Mouse (Mus musculus) neural tube, embryonic 12.5 days (tissue): Measurements from ENCODE around the gene 2010300C02Rik. TPM values are rescaled to one million over a fixed set of nuclear protein-coding genes. Genes with fewer than 3 reads are reported as not detected.

Source experiments
- ATAC-seq: fragments of 200-750 bp; cut with Nextera tagmentation; 2 replicates; pipeline ENCODE4 v1.8.0; 2017; ENCODE audit warnings: low read depth, mild to moderate bottlenecking, moderate TSS enrichment, moderate library complexity; ENCODE audit not compliant: low FRiP score
- H3K27ac ChIP-seq: fragments of 300-500 bp; sonication (generic); 2 replicates; pipeline ENCODE4 v1.5.1; 2016
- H3K27me3 ChIP-seq: fragments of 300-500 bp; sonication (generic); replicated peaks from 2 replicates; pipeline ENCODE4 v1.6.1; 2016; ENCODE audit warnings: mild to moderate bottlenecking
- H3K36me3 ChIP-seq: fragments of 300-500 bp; sonication (generic); 2 replicates; pipeline ENCODE4 v1.6.1; 2016; ENCODE audit warnings: mild to moderate bottlenecking
- H3K4me1 ChIP-seq: fragments of 300-500 bp; sonication (generic); 2 replicates; pipeline ENCODE4 v1.6.1; 2016
- H3K4me2 ChIP-seq: fragments of 300-500 bp; sonication (generic); replicated peaks from 2 replicates; pipeline ENCODE4 v1.6.1; 2016; ENCODE audit warnings: mild to moderate bottlenecking
- H3K4me3 ChIP-seq: fragments of 300-500 bp; sonication (generic); 2 replicates; pipeline ENCODE4 v1.5.1; 2016
- H3K9ac ChIP-seq: fragments of 300-500 bp; sonication (generic); 2 replicates; pipeline ENCODE4 v1.6.1; 2016; ENCODE audit warnings: mild to moderate bottlenecking
- H3K9me3 ChIP-seq: fragments of 300-500 bp; sonication (generic); 2 replicates; pipeline ENCODE4 v1.6.1; 2016; ENCODE audit warnings: mild to moderate bottlenecking
- WGBS: fragments of 180-500 bp; shearing (Covaris S2); methylation state at CpG from one replicate; pipeline ENCODE4 v1.1.7; 2016; 5-methylcytosine and 5-hydroxymethylcytosine counted together
- polyA plus RNA-seq: library from polyadenylated mRNA; unstranded; fragments of >200 nt; fragmentation: Nextera tagmentation; extraction: Ambion mirVana; gene quantifications from 2 replicates; pipeline ENCODE4 v1.2.1, GENCODE M21; 2016

Gene 2010300C02Rik
- 0.75 and 1.3 TPM in 2 replicates for polyA plus RNA-seq

DNA sequence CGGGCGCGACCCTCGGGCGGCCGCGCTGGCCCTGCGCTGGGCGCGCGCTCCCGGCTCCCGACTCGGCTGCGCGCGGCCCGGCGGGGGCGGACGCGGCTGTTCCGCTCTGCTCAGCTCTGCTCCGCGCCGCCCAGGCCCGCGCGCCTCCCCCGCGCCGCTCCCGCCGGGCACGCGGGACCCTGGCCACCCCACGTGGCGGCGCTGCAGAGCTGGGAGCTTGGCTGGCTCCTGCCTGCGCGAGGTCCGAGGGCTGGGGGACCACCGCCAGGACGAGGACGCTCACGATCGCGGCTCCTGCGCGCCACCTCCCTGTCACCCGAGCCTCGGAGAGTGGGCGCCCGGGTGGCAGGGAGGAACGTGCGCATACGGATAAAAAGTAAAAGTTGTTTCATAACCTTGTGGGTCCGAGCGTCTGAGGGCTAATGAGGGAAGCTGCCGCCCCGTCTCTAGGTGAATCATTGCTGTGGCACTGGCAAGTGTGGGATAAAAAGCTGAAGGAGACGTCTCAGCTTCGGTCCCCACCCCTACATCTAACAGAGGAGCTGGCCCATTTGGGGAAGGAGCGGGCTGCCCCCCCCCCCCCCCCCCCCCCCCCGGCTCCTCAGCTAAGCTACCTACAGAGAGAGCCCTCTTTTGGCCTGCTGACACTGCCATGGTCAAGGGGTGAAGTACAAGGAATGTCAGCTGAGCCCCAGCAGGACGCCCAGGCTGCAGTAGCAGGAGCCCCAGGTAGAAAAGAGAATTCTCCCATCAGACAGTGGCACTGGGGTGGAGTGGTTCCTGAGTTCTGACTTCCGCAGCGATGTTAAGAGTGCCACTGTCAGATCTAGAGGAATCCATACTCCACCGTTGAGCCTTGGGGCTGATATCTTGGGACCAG is at the start of gene 2010300C02Rik:
TSS of gene 2010300C02Rik (minus strand) at position 325 of the 880 bp plus-strand sequence.
- Histone ChIP-seq H3K4me3 (peak within 1 kb of the TSS; percentile 60), H3K27ac (no peak within 1 kb of the TSS), H3K4me1 (peaks cover 12% of the 10 kb centered on the region; the same call in 1 of the 2 replicates), H3K36me3 (no peaks in the 10 kb centered on the region), H3K4me2 (peak within 1 kb of the TSS; percentile 94), H3K27me3 (peaks cover 17% of the 10 kb centered on the region), H3K9ac (peak within 1 kb of the TSS; percentile 61), H3K9me3 (no peaks in the 10 kb centered on the region)
- peak; percentile 90 for ATAC-seq
- WGBS = under 1% methylated on average over 67 of the region's 69 CpGs

DNA sequence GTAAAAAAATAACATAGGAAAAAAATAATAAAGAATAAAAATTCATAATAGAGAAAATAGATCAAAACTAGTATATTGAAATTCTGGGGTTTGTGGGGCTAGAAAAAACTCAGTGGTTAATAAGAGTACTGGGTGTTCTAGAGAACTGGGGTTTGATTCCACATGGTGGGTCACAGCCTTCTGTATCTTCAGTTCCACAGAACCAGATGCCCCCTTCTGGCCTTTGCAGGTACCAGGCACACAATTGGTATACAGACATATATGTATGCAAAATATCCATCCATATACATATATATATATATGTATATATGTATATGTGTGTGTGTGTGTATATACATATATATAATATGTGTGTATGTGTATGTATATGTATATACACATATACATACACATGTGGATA is 39.5 kb upstream of the 2010300C02Rik start:
- no peaks in the 10 kb centered on the region for H3K9me3 ChIP-seq
- H3K27me3 ChIP-seq = no peaks in the 10 kb centered on the region
- ATAC-seq = no peak
- no peak overlapping the region for H3K4me3 ChIP-seq
- no peak overlapping the region for H3K9ac ChIP-seq
- H3K27ac ChIP-seq = no peak overlapping the region
- no peaks in the 10 kb centered on the region for H3K36me3 ChIP-seq
- H3K4me2 ChIP-seq = no peak overlapping the region
- no peaks in the 10 kb centered on the region for H3K4me1 ChIP-seq

DNA sequence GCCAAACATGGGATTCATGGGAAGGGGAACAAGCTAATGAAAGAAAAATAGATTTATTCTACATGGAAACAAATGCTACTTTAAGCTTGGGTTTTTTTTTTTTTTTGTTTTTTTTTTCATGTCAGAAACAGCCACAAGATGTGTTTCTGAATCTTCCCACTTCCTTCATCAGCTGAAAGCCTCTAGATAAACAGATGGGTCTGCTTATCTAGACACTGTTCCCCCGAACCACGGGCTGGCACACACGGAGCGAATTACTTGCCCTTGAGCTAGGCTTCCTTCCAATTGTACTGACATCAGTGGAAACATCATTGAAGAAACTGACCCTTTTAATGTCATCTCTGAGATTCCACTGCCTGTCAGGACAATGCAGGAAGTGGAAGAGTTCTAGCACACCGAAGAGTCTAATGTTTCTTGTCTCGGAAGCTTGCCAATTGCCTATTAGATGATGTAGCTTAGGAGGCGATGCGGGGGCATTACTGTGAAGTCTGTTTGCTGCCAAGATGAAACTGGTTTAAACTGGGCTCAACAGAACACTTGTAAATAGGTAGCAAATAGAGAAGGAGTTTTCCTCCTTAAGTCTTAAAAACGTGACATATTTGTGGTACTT is 24.9 kb upstream of the 2010300C02Rik start:
- Histone ChIP-seq H3K4me1 (no peaks in the 10 kb centered on the region), H3K9me3 (no peaks in the 10 kb centered on the region), H3K4me3 (no peak overlapping the region), H3K9ac (no peak overlapping the region), H3K36me3 (no peaks in the 10 kb centered on the region), H3K27ac (no peak overlapping the region), H3K27me3 (no peaks in the 10 kb centered on the region), H3K4me2 (no peak overlapping the region)
- ATAC-seq = no peak
- WGBS = 90% methylated on average over 9 of the region's 9 CpGs

DNA sequence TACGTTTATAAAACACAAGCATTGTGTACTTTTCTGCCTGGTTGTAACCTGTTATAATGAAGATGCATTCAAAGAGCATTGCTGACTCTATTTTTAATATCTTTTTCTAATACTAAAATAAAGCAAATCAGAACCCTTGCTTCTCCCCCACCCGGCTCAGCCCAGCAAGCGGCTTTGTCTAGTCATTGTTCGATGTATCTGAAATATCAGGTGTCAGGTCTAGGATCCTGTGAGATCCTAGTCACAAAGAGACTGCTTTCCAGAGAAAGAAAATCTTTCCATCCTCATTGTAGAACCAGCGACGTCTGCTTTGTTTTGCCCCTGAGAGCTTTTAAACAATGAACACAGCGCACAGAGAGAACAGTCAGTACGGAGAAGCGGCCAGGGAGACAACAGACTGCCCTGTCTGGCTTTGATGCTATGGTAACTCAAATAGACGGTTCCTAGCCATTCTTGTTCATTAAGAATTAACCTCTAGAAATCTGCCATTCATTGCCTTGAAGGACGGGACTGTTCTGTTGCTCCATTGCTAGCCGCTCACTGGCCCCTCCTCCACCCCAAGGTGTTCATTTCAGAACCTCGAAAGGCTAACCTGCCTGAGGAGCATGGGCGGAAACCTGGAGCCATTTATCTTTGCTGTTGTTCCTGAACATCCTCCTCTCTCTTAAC is 22.9 kb upstream of the 2010300C02Rik start:
- Histone ChIP-seq H3K4me1 (no peaks in the 10 kb centered on the region), H3K27ac (no peak overlapping the region), H3K9me3 (no peaks in the 10 kb centered on the region), H3K27me3 (no peaks in the 10 kb centered on the region), H3K4me3 (no peak overlapping the region), H3K36me3 (no peaks in the 10 kb centered on the region), H3K4me2 (peak overlapping the region; percentile 12; the same call in 1 of the 2 replicates), H3K9ac (no peak overlapping the region)
- 0 out of 2 replicates have a peak, but pooled peaks have one; percentile 13 for ATAC-seq
- 47% methylated on average over 14 of the region's 14 CpGs for WGBS

DNA sequence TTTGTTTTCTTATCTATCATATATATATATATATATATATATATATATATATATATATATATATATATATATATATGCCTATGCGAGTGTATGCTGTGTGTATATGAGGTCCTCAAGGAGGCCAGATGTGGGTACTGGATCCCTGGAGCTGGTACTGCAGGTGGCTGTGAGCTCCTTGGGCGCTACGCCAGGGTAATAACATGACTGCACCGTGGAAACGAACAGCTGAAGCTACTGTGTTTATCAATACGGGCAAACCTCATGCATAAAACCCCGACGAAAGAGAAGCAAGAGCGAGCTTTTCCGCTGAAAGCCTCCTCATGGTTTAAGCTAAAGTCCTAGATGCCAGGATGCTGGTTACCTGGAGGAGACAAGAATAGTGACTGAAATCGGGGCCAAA is 22.2 kb upstream of the 2010300C02Rik start:
- Histone ChIP-seq H3K36me3 (no peaks in the 10 kb centered on the region), H3K4me3 (no peak overlapping the region), H3K27me3 (no peaks in the 10 kb centered on the region), H3K9me3 (no peaks in the 10 kb centered on the region), H3K4me1 (no peaks in the 10 kb centered on the region), H3K9ac (no peak overlapping the region), H3K4me2 (no peak overlapping the region), H3K27ac (no peak overlapping the region)
- 81% methylated on average over 11 of the region's 11 CpGs for WGBS
- no peak for ATAC-seq

DNA sequence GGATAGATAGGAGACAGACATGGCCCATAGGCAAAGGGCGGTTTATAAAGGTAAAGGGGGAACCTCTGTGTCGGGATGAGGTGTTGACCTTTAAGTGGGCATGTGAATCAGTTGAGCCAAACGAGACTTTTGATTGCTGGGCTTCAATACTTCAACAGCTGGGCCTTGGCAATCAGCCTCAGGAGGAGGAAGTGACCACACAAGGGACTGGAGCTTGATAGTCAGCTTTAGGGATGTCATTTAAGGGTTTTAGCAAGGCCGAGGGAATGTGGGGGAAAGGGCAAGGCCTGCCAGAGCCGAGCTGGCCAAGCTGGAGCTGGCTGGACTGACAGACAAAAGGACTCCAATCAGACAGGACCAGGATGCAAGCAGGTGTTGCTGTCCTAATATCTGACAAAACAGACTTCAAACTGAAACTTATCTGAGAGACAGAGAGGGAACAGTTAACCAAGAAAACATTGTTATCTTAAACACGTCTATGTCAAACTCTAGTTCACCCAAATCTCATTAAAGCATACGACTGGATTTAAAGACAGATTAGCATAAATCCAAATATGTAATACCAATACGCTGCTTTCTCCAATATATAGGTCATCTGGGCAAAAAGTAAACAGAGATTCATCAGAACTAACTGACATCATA is 20.4 kb upstream of the 2010300C02Rik start:
- WGBS = 84% methylated on average over 8 of the region's 8 CpGs
- no peaks in the 10 kb centered on the region for H3K9me3 ChIP-seq

DNA sequence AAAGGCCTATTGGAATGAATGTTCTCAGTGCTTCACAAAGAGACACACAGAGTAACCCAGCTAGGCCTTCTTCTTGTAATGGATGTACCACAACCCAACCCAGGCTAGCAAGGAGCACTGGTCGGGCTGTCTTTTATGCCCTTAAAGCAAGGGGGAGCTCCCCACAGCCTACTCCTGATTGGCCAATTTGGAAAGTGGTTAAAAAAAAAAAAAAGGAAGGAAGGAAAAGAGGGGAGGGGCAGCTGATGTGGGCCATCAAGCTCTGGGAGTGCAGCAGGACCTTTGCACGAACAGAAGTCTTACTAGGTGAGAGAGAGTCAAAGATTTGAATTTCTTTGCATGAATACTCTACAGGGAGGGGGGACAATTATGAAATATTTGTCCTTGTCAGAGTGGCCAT is 19.0 kb upstream of the 2010300C02Rik start:
- no peak for ATAC-seq

More for the DNA sequence above, 20.4 kb upstream of the 2010300C02Rik start:
- ATAC-seq = no peak
- H3K27me3 ChIP-seq = no peaks in the 10 kb centered on the region
- no peak overlapping the region for H3K9ac ChIP-seq
- H3K36me3 ChIP-seq = no peaks in the 10 kb centered on the region
- H3K4me1 ChIP-seq = no peaks in the 10 kb centered on the region
- no peak overlapping the region for H3K4me2 ChIP-seq
- no peak overlapping the region for H3K4me3 ChIP-seq
- H3K27ac ChIP-seq = no peak overlapping the region

DNA sequence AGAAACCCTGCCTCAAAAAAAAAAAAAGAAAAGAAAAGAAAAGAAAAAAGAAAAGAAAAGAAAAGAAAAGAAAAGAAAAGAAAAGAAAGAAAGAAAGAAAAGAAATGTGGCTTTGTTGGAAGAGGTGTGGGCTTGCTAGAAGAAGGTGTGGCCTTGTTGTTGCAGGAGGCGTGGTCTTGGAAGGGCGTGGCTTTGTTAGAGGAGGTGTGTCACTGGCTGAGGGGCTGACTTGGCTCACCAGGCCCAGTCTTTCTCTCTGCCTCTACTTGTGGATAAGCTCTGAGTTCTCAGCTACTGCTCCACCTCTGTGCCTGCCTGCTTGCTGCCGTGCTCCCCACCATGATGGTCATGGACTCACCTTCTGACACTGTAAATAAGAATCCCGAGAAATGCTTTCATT is 17.2 kb upstream of the 2010300C02Rik start:
- 87% methylated on average over 4 of the region's 4 CpGs for WGBS

More for the DNA sequence above, 19.0 kb upstream of the 2010300C02Rik start:
- H3K27me3 ChIP-seq = no peaks in the 10 kb centered on the region
- no peaks in the 10 kb centered on the region for H3K36me3 ChIP-seq
- no peak overlapping the region for H3K9ac ChIP-seq
- H3K9me3 ChIP-seq = no peaks in the 10 kb centered on the region
- H3K4me1 ChIP-seq = no peaks in the 10 kb centered on the region
- WGBS = 67% methylated on average over 2 of the region's 2 CpGs
- H3K4me2 ChIP-seq = no peak overlapping the region
- no peak overlapping the region for H3K4me3 ChIP-seq
- H3K27ac ChIP-seq = no peak overlapping the region

DNA sequence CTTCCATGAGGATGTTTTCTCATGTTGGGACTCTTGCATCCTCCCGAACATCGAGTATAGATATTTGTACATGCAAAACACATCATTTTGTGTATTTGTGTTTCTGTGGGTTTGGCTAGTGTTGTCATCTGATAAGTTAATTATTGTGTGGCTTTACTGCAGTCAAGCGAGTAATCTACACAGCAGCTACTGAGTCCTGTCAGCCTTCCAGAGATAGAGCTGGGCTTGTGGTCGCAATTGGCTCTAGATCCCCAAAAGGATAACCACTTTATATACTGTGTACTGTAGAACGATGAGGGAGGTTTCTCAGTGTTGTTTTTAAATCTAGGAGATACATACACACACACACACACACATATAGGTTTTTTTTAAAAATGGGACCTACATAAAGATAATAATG is 16.0 kb upstream of the 2010300C02Rik start:
- H3K9ac ChIP-seq = no peak overlapping the region
- ATAC-seq = no peak
- no peaks in the 10 kb centered on the region for H3K27me3 ChIP-seq
- 95% methylated on average over 5 of the region's 5 CpGs for WGBS
- H3K36me3 ChIP-seq = no peaks in the 10 kb centered on the region
- no peaks in the 10 kb centered on the region for H3K4me1 ChIP-seq
- H3K27ac ChIP-seq = no peak overlapping the region
- H3K4me2 ChIP-seq = no peak overlapping the region
- H3K9me3 ChIP-seq = no peaks in the 10 kb centered on the region
- H3K4me3 ChIP-seq = no peak overlapping the region

More for the DNA sequence above, 17.2 kb upstream of the 2010300C02Rik start:
- no peaks in the 10 kb centered on the region for H3K27me3 ChIP-seq
- no peak overlapping the region for H3K4me3 ChIP-seq
- no peak overlapping the region for H3K27ac ChIP-seq
- no peaks in the 10 kb centered on the region for H3K4me1 ChIP-seq
- H3K36me3 ChIP-seq = no peaks in the 10 kb centered on the region
- no peak overlapping the region for H3K9ac ChIP-seq
- no peak overlapping the region for H3K4me2 ChIP-seq
- no peak for ATAC-seq
- no peaks in the 10 kb centered on the region for H3K9me3 ChIP-seq

DNA sequence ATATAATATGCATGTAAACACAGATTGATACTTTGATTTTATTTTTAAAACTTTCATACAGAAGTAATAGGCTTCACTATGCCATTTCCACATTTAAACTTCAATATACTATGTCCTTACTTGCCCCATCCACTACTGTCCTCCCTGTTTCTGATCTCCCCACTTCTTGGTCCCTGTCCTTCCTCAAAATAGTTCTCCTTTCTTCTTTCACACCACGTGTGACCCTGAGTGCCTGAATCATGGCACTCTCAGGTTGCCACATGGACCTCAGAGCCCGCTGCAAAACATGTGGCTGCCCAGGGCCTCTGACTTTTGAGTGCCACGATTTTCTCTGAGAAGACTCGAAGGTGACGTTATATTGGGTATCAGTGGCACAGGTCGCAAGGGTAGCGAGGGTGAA is 15.0 kb upstream of the 2010300C02Rik start:
- WGBS = 74% methylated on average over 7 of the region's 7 CpGs

DNA sequence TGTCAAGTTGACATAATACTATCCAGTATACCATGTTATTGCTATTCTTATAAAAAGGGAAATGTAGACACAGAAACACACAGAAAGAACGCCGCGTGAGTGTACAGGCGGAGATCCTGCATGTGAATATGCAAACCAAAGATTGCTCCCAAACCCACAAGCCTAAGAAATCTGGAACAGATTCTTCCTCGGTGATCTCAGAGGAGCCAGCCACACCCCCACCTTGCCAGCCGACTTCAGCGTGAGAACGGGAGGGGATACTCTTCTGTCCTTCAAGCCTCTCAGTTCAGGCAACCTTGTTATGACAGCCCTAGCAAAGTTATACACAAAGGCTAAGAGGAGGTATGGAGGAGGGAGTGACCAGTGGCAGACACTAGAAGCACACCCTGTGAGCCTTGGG is 9.5 kb upstream of the 2010300C02Rik start:
- Histone ChIP-seq H3K4me1 (no peaks in the 10 kb centered on the region), H3K27me3 (no peaks in the 10 kb centered on the region), H3K4me3 (no peak overlapping the region), H3K9ac (no peak overlapping the region), H3K27ac (no peak overlapping the region), H3K36me3 (no peaks in the 10 kb centered on the region), H3K4me2 (no peak overlapping the region), H3K9me3 (no peaks in the 10 kb centered on the region)
- no peak for ATAC-seq
- WGBS = 93% methylated on average over 8 of the region's 8 CpGs

More for the DNA sequence above, 15.0 kb upstream of the 2010300C02Rik start:
- Histone ChIP-seq H3K27ac (no peak overlapping the region), H3K9ac (no peak overlapping the region), H3K4me2 (no peak overlapping the region), H3K9me3 (no peaks in the 10 kb centered on the region), H3K27me3 (no peaks in the 10 kb centered on the region), H3K4me1 (no peaks in the 10 kb centered on the region), H3K4me3 (no peak overlapping the region), H3K36me3 (no peaks in the 10 kb centered on the region)
- no peak for ATAC-seq

DNA sequence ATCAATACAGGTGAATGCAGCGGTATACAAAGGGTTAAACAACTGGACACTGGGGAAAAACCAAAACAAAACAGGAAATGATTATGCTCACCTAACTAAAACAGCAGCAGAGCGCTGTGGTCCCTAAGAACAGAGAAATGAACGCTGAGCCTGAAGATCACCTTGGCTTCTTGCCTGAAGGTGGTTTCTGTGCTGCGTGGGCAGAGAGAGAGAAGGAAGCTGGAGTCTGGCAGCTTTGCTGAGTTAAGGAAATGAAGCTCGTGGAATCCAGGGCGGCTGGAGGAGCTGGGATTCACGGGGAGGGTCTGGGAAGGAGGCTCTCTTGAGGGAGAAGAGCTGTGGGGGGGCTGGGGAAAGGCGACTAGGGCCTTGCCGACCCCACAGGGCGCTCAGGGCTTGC is 8.2 kb upstream of the 2010300C02Rik start:
- 80% methylated on average over 10 of the region's 10 CpGs for WGBS
- H3K4me3 ChIP-seq = no peak overlapping the region
- H3K9ac ChIP-seq = no peak overlapping the region
- H3K27me3 ChIP-seq = no peaks in the 10 kb centered on the region
- ATAC-seq = no peak
- no peaks in the 10 kb centered on the region for H3K4me1 ChIP-seq
- H3K36me3 ChIP-seq = no peaks in the 10 kb centered on the region
- H3K4me2 ChIP-seq = no peak overlapping the region
- no peak overlapping the region for H3K27ac ChIP-seq
- H3K9me3 ChIP-seq = no peaks in the 10 kb centered on the region
